Mouse (Mus musculus): ENCODE data around the gene Ndufaf3. TPM values are rescaled to one million over a fixed set of nuclear protein-coding genes. Genes with fewer than 3 reads are reported as not detected.
A peak's percentile ranks its signal among the peaks of the same experiment; 100 is the strongest.

The Ndufaf3 gene
- polyA plus RNA-seq, 1 experiment, result 91.2 TPM

DNA sequence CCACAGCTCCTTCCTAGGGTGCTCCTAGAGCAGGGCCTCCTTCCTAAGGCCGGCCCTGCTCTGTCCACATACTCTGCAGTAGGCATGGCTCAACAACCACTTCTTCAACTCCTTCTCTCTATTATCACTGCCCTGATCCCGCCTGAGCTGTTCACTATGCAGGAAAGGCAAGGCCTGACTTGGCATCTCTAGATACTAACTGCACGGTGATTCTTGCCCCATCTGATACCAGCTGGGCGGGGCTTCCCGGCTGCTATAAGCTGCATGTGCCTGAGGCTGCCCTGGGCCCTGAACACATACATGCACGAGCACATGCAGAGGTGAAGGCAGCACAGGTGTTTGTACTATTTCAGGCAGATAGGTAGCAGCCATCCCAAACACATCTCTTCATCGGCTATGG, 3.1 kb downstream of the Ndufaf3 start:
- Histone ChIP-seq H3K4me3 (ENCODE audit: insufficient read depth, low read depth, low read length) (no peak overlapping the region), H3K4me1 (ENCODE audit: control insufficient read depth, insufficient read depth, insufficient read length, low read length) (peaks cover 8% of the 10 kb centered on the region), H3K27ac (replicated peaks; ENCODE audit: low read depth, low read length) (no peak overlapping the region)

GRCm38 (mm10) chr9:108563671-108564070, 3.6 kb downstream of the Ndufaf3 start:
- no peak overlapping the region for H3K27ac ChIP-seq (replicated peaks; ENCODE audit: low read depth, low read length)
- peaks cover 7% of the 10 kb centered on the region for H3K4me1 ChIP-seq (ENCODE audit: control insufficient read depth, insufficient read depth, insufficient read length, low read length)
- no peak overlapping the region for H3K4me3 ChIP-seq (ENCODE audit: insufficient read depth, low read depth, low read length)

DNA sequence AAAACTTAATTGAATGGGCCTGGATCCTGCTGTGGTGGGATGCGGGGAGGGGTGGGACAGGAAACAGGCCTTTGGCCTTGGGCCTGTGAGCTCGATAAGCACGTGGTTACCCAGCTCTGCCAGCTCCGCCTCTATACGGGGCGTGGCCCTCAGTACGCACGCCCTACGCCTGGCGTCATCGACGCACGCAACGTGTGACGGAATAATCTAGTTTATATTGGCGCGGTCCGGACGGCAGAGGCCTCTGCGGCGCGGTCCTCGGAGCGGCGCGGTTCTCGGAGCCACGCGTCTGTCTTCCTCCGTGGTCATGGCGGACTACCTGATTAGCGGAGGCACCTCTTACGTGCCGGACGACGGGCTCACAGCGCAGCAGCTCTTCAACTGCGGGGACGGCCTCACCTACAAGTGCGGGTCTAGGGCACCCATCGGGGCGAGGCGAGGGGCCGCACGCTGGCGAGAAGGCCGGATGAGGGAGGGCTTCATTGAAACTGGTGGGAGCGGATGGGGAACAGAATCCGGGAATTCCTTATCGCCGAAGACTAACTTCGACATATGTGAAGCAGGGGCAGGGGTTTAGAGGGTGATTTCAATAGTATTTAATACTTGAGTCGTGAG, 6.9 kb downstream of the Ndufaf3 start, which contains the start of gene Impdh2:
Gene Impdh2, plus strand, starts transcription at position 60 of the 615 bp plus-strand sequence.
- Histone ChIP-seq H3K27ac (replicated peaks; ENCODE audit: low read depth, low read length) (peak within 1 kb of the TSS; percentile 23), H3K4me3 (ENCODE audit: insufficient read depth, low read depth, low read length) (peak within 1 kb of the TSS; percentile 58), H3K4me1 (ENCODE audit: control insufficient read depth, insufficient read depth, insufficient read length, low read length) (no peaks in the 10 kb centered on the region)

DNA sequence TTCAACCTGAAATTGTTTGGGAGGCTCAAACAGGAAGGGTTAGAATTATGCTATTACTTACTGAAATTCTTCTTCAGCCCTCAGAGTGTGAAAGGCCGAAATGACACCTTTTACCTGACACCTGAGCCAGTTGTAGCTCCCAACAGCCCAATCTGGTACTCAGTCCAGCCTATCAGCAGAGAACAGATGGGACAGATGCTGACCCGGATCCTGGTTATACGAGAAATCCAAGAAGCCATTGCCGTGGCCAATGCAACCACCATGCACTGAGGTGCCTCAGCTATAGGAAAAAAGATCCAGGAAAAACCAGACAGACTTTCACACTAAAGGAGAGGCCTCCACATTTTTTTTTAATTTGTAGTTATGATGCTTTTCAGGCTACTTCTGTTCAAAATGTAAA, 8.1 kb downstream of the Ndufaf3 start:
- no peak overlapping the region for H3K4me3 ChIP-seq (ENCODE audit: insufficient read depth, low read depth, low read length)
- no peaks in the 10 kb centered on the region for H3K4me1 ChIP-seq (ENCODE audit: control insufficient read depth, insufficient read depth, insufficient read length, low read length)

GRCm38 (mm10) chr9:108546875-108547274, 20.4 kb downstream of the Ndufaf3 start:
- H3K4me1 ChIP-seq (ENCODE audit: control insufficient read depth, insufficient read depth, insufficient read length, low read length), result no peaks in the 10 kb centered on the region
- no peak overlapping the region for H3K27ac ChIP-seq (replicated peaks; ENCODE audit: low read depth, low read length)

More for the DNA sequence above, 8.1 kb downstream of the Ndufaf3 start:
- no peak overlapping the region for H3K27ac ChIP-seq (replicated peaks; ENCODE audit: low read depth, low read length)

GRCm38 (mm10) chr9:108545986-108546385, 21.2 kb downstream of the Ndufaf3 start:
- no peak overlapping the region for H3K4me3 ChIP-seq (ENCODE audit: insufficient read depth, low read depth, low read length)
- H3K4me1 ChIP-seq (ENCODE audit: control insufficient read depth, insufficient read depth, insufficient read length, low read length), result no peaks in the 10 kb centered on the region
- H3K27ac ChIP-seq (replicated peaks; ENCODE audit: low read depth, low read length), result no peak overlapping the region

More at GRCm38 (mm10) chr9:108546875-108547274, 20.4 kb downstream of the Ndufaf3 start:
- H3K4me3 ChIP-seq (ENCODE audit: insufficient read depth, low read depth, low read length), result no peak overlapping the region

DNA sequence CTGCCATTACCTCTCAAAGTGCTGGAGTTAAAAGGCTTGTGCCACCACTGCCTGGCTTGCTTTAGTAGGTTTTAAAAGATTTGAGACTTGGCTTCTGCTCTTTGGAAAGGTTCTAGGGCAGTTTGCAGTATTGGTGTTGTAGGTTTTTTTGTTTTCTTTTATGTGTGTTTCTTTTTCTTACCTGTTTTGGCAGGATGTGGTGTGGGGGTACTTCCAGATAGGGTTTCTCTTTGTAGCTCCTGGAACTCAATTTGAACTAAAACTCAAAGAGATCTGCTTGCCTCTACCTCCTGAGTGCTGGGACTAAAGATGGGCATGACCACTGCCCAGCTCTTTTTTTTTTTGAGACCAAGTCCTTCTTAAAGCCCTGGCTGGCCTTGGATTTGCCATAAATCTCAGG, 26.4 kb downstream of the Ndufaf3 start:
- Histone ChIP-seq H3K4me1 (ENCODE audit: control insufficient read depth, insufficient read depth, insufficient read length, low read length) (no peaks in the 10 kb centered on the region), H3K4me3 (ENCODE audit: insufficient read depth, low read depth, low read length) (no peak overlapping the region), H3K27ac (replicated peaks; ENCODE audit: low read depth, low read length) (no peak overlapping the region)

GRCm38 (mm10) chr9:108531496-108531895, 35.7 kb downstream of the Ndufaf3 start:
- Histone ChIP-seq H3K4me1 (ENCODE audit: control insufficient read depth, insufficient read depth, insufficient read length, low read length) (no peaks in the 10 kb centered on the region), H3K27ac (replicated peaks; ENCODE audit: low read depth, low read length) (no peak overlapping the region)

DNA sequence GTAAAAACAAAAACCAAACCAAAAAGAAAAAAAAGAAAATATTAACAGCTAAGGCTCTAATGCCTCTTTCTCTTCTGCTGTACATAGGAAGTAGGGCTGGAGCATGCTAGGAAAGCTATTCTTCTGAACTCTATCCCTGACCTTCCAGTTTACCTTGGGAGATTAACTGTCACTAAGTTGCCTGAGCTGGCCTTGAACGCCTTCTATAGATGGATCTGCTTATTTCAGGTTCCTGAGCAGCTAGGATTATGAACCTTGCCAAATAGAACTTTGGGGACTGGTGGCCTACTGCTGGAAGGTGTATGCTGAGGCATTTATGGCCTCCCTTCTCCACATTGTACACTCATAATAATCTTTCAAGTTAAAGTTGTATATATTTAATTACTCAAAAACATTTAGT, 36.3 kb downstream of the Ndufaf3 start:
- Histone ChIP-seq H3K4me1 (ENCODE audit: control insufficient read depth, insufficient read depth, insufficient read length, low read length) (no peaks in the 10 kb centered on the region), H3K27ac (replicated peaks; ENCODE audit: low read depth, low read length) (no peak overlapping the region), H3K4me3 (ENCODE audit: insufficient read depth, low read depth, low read length) (no peak overlapping the region)

More at GRCm38 (mm10) chr9:108531496-108531895, 35.7 kb downstream of the Ndufaf3 start:
- no peak overlapping the region for H3K4me3 ChIP-seq (ENCODE audit: insufficient read depth, low read depth, low read length)

DNA sequence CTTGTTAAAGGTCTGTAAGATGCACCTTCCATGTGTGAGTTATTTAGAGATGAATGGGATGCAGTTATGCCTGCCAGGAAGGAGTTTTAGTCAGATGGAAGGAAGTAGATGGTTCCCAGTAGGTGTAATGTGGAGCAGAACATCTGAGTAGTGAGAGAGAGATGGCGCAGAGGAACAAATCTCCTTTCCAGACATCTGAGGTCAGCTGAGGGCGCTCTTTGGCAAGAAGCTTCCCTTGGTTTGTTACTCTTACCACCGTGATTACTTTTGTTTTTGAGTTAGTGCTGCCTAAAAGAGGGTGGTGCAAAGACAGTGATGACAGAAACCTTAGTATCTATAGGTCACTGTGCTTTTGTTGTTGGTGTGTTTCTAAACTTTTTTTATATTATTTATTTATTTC, 41.8 kb downstream of the Ndufaf3 start:
- Histone ChIP-seq H3K4me3 (ENCODE audit: insufficient read depth, low read depth, low read length) (no peak overlapping the region), H3K27ac (replicated peaks; ENCODE audit: low read depth, low read length) (no peak overlapping the region), H3K4me1 (ENCODE audit: control insufficient read depth, insufficient read depth, insufficient read length, low read length) (0 out of 2 replicates have a peak, but pooled peaks cover 2% of the 10 kb centered on the region)

- H3K4me1 ChIP-seq (ENCODE audit: control insufficient read depth, insufficient read depth, insufficient read length, low read length), result peaks cover 9% of the 10 kb centered on the region
- H3K4me3 ChIP-seq (ENCODE audit: insufficient read depth, low read depth, low read length), result no peak overlapping the region
- no peak overlapping the region for H3K27ac ChIP-seq (replicated peaks; ENCODE audit: low read depth, low read length)
These were observed 43.9 kb downstream of the Ndufaf3 start for GRCm38 (mm10) chr9:108523341-108523740.

GRCm38 (mm10) chr9:108521604-108522003, 45.6 kb downstream of the Ndufaf3 start:
- Histone ChIP-seq H3K4me3 (ENCODE audit: insufficient read depth, low read depth, low read length) (no peak overlapping the region), H3K4me1 (ENCODE audit: control insufficient read depth, insufficient read depth, insufficient read length, low read length) (peaks cover 9% of the 10 kb centered on the region), H3K27ac (replicated peaks; ENCODE audit: low read depth, low read length) (no peak overlapping the region)

- H3K27ac ChIP-seq (replicated peaks; ENCODE audit: low read depth, low read length), result peak overlapping the region; percentile 94
- peak overlapping the region; percentile 69 for H3K4me3 ChIP-seq (ENCODE audit: insufficient read depth, low read depth, low read length)
- peaks cover 11% of the 10 kb centered on the region for H3K4me1 ChIP-seq (ENCODE audit: control insufficient read depth, insufficient read depth, insufficient read length, low read length)
These were observed 49.3 kb downstream of the Ndufaf3 start for GRCm38 (mm10) chr9:108517931-108518332.

GRCm38 (mm10) chr9:108517253-108517930, 49.8 kb downstream of the Ndufaf3 start:
- H3K4me1 ChIP-seq (ENCODE audit: control insufficient read depth, insufficient read depth, insufficient read length, low read length), result peaks cover 11% of the 10 kb centered on the region
- peak overlapping the region; percentile 99 for H3K4me3 ChIP-seq (ENCODE audit: insufficient read depth, low read depth, low read length)
- peak overlapping the region; percentile 98 for H3K27ac ChIP-seq (replicated peaks; ENCODE audit: low read depth, low read length)

DNA sequence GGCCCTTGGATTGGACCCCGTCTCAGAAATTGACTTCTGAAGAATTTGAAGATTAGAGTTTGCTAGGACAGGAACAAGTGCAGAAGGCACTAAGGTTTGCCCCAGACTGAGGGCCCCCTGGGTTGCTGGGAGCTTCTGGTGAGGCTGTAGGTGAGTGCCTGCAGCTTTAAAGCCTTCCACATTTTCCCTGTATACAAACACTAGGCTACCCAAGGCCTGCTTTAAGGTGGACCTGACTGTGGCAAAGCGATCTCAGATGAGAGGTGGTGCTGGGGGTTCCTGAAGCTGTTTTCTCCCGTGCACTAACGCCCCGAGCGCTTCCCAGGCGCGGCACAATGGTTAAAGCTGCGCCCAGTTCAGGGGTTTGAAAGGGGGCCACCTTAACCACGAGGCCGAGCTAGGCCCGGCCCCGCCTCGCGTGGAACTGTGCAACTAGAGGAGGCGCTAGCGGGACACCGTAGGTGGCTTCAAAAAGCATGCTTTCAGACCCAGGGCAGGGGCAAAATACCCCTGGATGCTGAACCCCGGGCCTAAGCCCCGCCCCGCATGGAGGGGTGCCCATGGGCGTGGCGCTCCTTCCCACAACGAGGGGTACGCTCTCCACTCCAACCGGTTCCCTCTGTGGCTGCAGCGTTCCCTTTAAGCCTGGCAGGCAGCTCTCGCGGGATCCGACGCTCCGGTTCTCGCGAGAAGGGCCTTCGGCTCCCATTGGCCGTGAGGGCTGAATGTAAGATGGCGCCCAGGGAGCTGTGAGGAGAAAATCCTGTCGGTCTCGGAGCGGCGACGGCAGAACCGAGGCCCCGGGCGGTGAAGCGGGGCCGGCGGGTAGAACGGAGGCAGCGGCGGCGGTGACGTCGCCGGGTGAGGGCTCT, 50.6 kb downstream of the Ndufaf3 start, which contains the start of gene Qrich1:
Gene Qrich1, plus strand, starts transcription at position 427 of the 872 bp plus-strand sequence.
- Histone ChIP-seq H3K27ac (replicated peaks; ENCODE audit: low read depth, low read length) (peak within 1 kb of the TSS; percentile 98), H3K4me3 (ENCODE audit: insufficient read depth, low read depth, low read length) (peak within 1 kb of the TSS; percentile 99), H3K4me1 (ENCODE audit: control insufficient read depth, insufficient read depth, insufficient read length, low read length) (peaks cover 11% of the 10 kb centered on the region)
